Mouse (Mus musculus) megakaryocyte progenitor cell, adult 5-6 weeks (primary cell): ENCODE measurements at regions not wholly inside any gene's neighbourhood (a gene's known extent, or its start where the extent isn't known, plus 50 kb on each side); places are given as distances from the start of the nearest gene placed in this dataset.

Source experiments
- ATAC-seq: replicated peaks from 2 replicates; pipeline ENCODE4 v1.8.0; 2016; ENCODE audit warnings: mild to moderate bottlenecking, moderate TSS enrichment, inconsistent platforms; ENCODE audit not compliant: poor library complexity

GRCm38 (mm10) chr1:190639846-190640245 lies 271.7 kb downstream of the Rps6kc1 start:
- no peak for ATAC-seq

GRCm38 (mm10) chr1:190634935-190635334 lies 276.6 kb downstream of the Rps6kc1 start:
- no peak for ATAC-seq

- ATAC-seq = no peak
Observed at GRCm38 (mm10) chr1:190631641-190632040, 279.9 kb downstream of the Rps6kc1 start.

- no peak for ATAC-seq
Observed at GRCm38 (mm10) chr1:190630193-190630592, 281.4 kb downstream of the Rps6kc1 start.

GRCm38 (mm10) chr1:190623916-190624315 lies 287.7 kb downstream of the Rps6kc1 start:
- no peak for ATAC-seq

GRCm38 (mm10) chr1:190600425-190600824 lies 311.1 kb downstream of the Rps6kc1 start:
- ATAC-seq = no peak

- ATAC-seq = no peak
Observed at GRCm38 (mm10) chr1:190599622-190600021, 311.9 kb downstream of the Rps6kc1 start.

GRCm38 (mm10) chr1:190596209-190596608 lies 315.4 kb downstream of the Rps6kc1 start:
- ATAC-seq = no peak

GRCm38 (mm10) chr1:190591621-190592020 lies 319.9 kb downstream of the Rps6kc1 start:
- no peak for ATAC-seq

GRCm38 (mm10) chr1:190589586-190589985 lies 322.0 kb downstream of the Rps6kc1 start:
- ATAC-seq = no peak

GRCm38 (mm10) chr1:190583272-190583671 lies 328.3 kb downstream of the Rps6kc1 start:
- no peak for ATAC-seq

- ATAC-seq = no peak
Observed at GRCm38 (mm10) chr1:190580653-190581052, 330.9 kb downstream of the Rps6kc1 start.

GRCm38 (mm10) chr1:190570981-190571380 lies 340.6 kb downstream of the Rps6kc1 start:
- no peak for ATAC-seq

GRCm38 (mm10) chr1:190570563-190570962 lies 341.0 kb downstream of the Rps6kc1 start:
- no peak for ATAC-seq

- no peak for ATAC-seq
Observed at GRCm38 (mm10) chr1:190566744-190567143, 344.8 kb downstream of the Rps6kc1 start.

- ATAC-seq = no peak
Observed at GRCm38 (mm10) chr1:190562865-190563457, 348.6 kb downstream of the Rps6kc1 start.

- ATAC-seq = no peak
Observed at GRCm38 (mm10) chr1:190560086-190560485, 351.5 kb downstream of the Rps6kc1 start.

GRCm38 (mm10) chr1:190541892-190542291 lies 369.7 kb downstream of the Rps6kc1 start:
- no peak; the same call in 1 of the 2 replicates for ATAC-seq

GRCm38 (mm10) chr1:190532879-190533676 lies 362.6 kb upstream of the Prox1 start:
- no peak for ATAC-seq

- no peak for ATAC-seq
Observed at GRCm38 (mm10) chr1:190531224-190531623, 360.7 kb upstream of the Prox1 start.

- ATAC-seq = no peak
Observed at GRCm38 (mm10) chr1:190530079-190530478, 359.6 kb upstream of the Prox1 start.

- no peak for ATAC-seq
Observed at GRCm38 (mm10) chr1:190527545-190528137, 357.1 kb upstream of the Prox1 start.
